Mouse (Mus musculus) spleen, postnatal 4 days (tissue): ENCODE results near the gene Trappc12.

Experiments used
- DNase-seq, 2 experiments: peaks; one replicate each; pipeline ENCODE4 v3.0.0; 2022; ENCODE audit warnings: low spot score in 2 of 2

Trappc12 gene

DNA sequence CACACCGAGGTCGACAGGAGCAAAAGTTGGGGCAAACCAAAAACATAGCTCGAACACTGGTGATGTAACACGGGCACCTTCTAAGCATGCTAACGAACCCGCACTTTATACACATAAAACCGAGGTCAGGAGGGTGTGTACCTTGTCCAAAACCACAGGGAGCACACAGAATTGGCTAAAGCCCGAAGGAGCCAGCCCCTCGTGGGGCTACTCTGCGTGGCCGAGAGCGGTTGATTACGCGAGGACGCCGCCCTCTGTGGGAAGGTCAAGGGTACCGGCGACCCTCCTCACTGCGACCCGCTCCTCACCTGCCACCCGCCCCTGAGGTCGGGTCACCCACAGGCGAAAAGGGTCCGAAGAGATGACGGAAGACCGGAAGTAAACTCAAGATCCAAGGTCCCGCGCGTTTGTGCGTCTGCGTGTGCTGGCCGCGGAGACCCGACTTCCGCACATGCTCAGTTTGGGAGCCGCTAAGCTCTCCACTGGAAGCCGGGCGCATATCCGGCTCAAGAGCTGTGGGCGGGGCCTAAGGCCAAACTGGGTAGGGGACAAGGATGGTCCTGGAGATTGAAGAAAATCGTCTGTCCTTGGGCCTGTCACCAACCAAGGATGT, at the start of gene Trappc12:
TSS of gene Trappc12 (minus strand) at position 452 of the 613 bp plus-strand sequence.
- peak; percentile 85 to 92 for DNase-seq

DNA sequence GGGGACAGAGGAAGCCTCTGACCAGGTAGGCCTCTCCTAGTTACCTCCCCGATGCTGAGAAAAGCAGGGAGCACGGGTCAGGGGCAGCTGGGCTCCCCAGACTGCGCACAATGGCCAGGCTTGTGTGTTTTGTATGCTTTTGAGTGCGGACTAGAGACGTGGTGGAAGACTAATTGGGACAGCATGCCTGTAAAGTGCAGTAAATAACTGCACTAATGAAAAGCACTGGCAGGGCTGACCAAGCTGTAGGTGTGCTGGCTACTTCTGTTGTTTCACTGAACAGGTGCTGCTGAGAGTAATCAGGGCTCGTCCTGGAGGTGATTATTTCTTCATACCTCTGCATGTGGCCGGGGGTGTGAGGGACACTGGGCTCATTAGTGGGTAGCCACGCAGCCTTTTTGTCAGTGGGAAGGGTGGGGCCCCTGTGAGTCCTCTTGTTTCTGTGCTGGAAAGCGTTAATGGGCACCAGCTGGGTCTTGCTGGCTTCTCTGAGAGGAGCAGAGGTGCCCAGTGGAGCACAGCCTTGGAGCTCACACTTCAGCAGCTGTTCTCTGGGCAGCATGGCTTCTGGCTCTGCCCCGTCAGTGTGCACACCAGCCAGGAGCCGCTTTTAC, 49.6 kb upstream of the Trappc12 start:
- DNase-seq: no peak

DNA sequence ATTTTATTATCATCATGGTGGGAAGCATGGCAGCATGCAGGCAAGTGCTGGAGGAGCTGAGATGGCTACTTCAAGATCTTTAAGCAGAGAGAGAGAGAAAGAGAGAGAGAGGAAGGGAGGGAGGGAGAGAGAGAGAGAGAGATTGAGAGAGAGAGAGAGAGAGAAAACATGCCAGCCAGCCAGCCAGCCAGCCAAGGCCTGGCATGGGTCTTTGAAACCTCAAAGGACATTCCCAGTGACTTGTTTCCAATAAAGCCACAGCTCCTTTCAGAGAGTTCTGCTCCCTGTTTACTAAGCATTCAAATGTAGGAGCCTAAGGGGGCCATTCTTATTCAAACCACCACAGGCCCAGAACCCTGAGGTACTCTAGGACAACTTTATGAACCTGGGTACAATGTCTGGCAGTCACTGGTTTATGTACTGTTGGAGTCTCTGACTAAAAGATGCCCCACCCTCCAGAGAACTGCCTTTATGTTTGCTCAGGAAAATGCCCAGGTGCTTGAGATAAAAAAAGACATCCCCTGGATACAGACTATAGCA, 46.7 kb upstream of the Trappc12 start:
- DNase-seq: no peak

DNA sequence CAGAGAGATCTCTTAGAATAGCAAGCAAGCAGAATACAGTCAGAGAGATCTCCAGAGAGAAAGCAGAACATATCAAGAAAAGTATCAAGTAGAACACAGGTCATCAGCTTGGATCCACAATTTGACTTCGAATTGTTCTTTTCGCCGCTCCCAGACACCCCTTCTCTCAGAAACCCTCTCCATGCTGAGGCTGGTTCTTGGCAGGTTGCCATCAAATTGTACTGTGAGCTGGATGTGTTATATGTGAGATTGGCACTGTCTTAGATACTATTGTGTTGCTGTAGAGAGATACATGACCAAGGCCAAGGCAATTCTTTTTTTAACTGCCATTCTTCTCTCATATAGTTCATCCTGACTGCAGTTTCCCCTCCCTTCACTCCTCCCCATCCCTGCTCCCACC, 44.8 kb upstream of the Trappc12 start:
- no peak for DNase-seq

DNA sequence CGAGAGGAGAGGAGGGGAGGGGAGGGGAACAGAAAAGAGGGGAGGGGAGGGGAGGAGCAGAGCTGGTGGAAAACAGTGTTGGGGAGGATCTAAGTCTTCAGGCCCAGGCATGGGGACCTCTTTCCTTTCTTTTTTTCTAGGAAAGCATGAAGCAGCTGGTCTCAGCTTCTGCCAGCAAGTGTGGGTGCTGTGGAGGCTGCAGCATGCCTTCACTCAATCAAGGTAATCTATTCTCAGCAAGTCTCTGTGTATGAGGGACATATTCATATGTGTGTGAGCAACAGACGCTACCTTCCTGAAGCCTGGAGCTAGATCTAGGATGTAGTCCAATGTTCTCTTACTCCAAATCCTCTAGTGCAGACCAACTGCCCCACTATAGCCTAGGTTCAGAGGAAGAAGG, 43.4 kb upstream of the Trappc12 start:
- DNase-seq: no peak

DNA sequence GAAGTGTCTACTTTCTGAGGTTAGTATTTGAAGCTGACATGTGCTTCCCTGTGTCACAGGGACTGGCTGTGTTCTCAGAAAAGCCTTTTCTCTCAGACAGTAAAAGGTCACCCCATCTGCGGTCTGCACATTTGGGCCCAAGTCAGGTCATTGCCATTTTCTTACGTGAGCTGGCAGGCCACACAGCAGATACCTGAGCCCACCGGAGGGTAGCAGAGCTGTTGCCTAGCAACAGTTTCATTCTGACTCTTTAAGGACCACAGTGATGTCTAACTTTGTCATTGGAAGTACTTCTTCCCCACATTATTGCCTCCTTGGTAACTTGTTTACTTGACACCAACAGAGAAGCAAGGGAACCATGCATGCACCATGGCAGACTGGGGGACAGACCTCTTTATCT, 42.3 kb upstream of the Trappc12 start:
- DNase-seq: no peak

DNA sequence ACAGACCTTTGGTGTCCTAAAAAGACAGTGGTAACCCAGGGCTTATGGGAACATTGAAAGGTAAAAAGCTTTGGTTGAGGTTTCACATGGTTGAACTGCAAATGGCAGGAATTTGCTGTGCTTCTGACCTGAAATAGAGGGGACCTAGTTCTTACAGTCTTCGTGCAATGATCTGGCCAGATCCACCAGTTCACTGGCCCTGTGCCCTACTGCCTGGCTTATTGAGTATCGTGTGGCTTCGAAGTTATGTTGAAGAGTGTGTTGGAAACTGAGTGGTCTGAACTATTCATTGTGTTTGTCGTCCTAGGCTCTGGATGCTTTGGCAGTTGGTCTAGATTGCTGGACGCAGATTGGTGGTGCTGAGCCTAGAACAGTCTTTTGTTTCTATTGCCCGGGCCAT, 36.0 kb upstream of the Trappc12 start:
- no peak for DNase-seq

DNA sequence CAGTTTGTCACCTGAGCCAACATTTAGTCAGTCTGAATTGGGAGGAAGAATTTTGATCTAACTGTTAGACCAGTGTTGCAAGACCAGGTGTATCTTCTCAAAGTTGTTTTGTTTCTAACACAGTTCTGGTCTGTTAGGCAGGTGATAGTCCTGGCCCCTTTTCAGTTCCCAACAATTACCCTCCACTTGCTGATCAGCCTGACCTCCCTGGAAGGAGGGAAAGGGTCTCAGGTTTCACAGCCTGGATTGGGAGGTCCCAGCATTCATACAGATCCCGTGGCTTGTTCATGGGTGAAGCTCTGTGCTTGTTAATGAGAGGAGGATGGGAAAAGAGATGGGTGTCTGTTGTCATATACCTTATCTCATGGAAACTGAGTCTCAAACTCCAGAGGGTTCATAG, 35.0 kb upstream of the Trappc12 start:
- DNase-seq: no peak

DNA sequence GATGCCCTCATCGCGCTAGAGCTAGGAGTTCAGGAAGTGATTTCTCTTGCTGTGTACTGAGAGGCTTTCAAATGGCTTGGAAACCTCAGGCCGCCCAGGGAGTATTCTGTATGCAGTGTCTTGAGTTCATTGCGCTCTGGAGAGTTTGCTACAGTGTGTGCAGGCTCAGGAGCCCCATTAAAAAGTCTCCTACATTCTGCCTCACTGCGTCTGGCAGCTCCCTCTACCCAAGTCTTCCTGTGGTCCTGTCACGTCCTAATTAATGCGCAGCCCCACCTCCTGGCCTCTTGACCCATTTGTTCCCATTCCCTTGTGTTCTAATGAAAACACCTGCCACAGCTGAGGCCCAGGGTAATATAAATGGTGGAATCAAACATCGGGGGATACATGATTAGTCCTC, 34.6 kb upstream of the Trappc12 start:
- no peak for DNase-seq

DNA sequence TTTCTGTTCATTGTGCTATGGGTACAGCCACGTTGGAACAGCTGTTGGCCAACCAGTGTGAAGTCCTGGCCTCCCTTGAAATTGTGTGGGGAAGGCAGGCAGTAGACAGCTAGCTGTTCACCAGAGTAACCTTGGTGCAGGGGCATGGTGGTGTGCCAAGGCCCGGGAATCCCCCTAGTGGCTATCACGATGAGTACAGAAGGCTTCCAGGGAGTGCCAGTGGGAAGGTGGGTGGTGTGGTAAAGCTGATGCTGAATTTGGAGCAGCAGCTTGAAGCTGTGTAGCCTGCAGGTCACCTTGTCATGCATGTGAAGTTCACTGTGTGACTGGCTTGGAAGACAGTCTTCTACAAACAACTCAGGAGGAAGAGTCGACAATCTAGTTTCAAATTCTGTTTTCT, 34.1 kb upstream of the Trappc12 start:
- no peak for DNase-seq

DNA sequence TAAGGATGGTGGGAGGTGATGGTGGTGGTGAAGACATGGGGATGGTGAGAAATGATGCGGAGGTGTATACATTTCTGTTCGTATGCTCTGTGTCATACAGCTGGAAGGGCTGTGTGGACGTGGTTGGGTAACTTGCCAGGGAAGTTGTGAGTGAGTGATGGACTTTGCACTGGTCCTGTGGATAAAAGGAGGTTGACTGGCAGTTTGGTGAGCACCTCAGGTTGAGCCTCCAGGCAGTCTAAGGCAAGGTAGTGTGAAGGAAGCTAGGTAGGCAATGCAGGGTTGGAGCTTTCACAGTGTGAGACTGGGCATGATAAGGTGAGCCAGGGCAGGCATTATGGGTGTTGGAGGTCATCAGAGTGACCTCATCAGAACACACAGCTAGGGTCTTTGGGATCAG, 32.4 kb upstream of the Trappc12 start:
- DNase-seq: no peak

DNA sequence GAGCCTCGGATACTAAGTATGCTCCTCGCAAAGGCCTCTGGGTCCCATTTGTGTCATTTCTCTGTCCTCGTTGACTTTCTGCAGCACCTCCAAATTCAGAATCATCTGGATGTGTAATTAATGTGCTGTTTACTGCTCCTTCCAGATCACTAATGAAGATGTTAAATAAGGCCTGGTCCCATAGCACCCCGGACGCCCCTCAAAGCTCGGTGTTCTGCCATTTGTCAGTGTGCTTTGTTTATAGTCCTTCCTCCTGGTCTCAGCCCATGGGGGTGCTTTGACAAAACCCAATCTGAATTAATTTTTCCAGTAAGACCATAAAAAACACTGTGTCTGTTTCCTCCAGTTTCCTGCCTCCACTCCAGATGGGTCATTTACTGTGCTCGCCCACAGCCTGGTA, 29.9 kb upstream of the Trappc12 start:
- no peak for DNase-seq

DNA sequence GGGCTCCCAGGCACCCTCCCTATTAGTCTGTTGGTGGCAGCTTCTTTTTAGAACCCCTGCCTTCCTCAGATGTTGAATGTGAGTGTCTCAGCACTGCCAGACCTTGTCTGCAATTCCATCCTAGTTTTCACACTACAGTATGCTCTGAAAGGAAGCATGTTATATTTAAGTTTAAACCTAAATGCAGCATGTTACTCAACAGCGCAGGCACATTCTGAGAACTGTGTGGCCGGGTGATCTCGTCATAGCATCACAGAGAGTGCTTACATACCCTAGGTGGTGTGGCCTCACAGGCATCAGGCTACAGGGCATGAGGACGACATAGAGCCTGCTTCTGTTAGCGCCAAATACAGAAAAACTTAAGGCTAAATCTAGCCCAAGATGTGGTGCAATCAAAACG, 25.4 kb upstream of the Trappc12 start:
- DNase-seq: no peak

DNA sequence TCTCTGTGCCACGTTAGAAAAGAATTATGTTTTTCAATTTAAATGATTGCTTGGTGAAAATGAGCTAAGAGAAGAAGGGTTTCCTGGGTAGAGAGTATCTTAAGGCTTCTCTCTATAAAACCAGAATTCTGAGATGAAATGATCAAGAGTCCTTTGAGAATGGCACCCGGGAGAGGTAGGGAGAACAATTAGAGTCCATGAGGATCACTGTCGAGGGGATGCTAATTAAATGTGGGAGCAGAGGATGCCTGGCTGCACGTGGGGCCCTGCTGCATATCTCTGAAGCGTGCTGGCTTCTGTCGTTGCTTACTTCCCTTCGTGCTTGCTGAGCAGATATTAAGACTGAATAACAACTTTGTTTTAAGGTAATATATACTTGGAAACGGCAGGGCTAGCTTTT, 24.8 kb upstream of the Trappc12 start:
- no peak for DNase-seq

DNA sequence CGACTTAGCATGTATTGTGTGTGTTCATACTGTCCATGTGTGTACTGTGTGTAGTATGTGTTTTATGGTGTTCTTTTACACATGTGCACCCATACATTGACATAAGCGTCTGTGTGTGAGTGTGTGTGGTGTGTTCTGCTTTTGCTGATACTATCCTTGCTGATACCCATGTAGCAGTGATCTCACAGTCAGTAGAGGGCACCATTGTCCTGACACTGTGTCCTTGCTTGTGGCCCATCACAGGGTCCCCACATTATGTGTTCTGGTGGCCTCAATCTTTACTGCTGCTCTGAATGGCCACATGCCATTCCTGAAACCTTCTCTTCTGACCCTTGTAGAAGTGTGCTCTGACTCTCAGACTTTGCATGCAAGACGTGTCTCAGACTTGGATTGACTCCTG, 23.5 kb upstream of the Trappc12 start:
- DNase-seq: no peak

DNA sequence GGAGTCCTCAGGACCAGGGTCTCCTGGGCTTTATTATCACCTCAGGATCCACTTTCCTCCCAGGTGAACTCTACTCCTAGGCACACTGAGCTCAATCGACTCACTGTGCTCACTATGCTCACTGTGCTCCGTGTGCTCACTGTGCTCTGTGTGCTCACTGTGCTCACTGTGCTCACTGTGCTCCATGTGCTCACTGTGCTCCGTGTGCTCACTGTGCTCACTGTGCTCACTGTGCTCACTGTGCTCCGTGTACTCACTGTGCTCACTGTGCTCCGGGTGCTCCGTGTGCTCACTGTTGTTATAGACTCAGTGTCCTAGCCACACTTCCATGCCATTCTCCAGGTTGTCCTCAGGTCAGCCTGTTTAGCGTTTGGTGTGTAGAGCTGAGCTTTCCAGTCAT, 19.7 kb upstream of the Trappc12 start:
- DNase-seq: no peak

DNA sequence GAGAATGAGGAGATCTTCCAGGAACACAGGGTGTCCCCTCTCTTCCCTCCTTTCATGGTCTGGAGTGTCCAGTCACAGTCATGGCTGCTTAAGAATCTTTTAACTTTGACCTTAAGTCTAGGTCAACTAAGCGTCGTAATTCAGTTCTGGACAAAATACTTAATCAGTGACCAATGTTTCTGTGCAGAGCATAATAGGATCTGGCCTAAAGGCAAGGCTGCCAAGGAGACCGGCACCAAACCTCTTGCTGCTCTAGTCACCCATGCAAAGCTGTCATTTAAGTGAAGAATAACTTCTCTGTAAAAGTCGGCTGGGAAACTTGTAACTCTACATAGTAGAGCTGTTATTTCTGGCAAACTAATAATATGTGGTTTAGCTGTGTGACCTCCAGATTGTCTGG, 5.7 kb upstream of the Trappc12 start:
- DNase-seq: no peak

DNA sequence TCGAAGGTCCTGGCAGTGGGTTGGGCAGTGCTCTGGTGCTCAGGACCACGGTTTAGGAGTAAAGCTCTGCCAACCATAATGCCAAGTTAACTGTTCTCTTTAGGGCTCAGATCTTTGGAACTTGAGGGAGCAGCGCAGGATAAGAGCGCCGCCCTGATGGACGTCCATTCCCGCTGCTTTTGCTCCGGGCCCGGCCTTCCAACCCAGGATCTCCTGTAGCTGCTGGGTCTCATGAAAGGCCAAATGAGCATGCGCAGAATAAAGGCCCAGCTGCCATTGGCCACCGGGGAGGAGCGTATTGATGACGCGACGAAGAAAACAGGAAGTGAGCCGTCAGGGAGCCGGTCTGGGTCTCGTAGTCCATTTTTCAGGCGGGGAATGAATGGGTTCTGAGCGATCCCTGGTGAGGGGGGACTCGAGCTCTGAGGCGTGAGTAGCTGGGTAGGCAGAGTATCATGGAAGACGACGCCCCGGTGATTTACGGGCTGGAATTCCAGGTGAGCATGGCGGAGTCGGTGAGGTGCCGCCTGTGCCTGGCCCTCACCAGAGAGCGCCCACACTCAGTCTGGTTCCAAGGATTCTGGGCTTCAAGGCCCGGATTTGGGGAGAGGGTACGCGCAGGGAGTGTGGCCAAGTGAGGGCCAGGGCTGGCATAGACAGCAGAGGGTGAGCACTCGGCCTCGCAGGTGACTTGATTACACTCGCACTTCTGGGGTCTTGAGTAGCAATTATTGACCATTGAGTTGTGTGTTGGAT, 1.4 kb upstream of the Trappc12 start, which contains the start of gene Eipr1:
TSS of gene Eipr1 (plus strand) at position 296 of the 756 bp plus-strand sequence.
- DNase-seq: peak; percentile 87 to 90

DNA sequence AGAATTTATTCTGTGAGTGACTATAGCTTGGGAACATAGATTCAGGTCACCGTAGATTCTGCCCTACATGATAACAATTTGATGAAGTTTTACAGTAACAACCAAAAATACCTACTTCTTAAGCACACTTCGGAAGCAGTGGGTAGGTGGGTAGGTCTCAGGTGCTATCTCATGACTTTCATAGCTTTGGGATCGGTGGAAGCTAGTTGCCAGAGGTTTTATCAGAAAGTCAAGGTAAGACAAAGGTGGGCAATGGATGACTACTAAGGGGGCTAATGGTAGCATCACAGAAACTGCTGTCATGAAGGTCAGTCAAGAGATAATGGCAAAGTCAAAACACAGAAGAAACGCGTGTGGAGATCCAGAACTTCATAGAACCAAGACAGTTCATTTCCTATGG, 604 bp upstream of the Trappc12 start:
- no peak for DNase-seq

DNA sequence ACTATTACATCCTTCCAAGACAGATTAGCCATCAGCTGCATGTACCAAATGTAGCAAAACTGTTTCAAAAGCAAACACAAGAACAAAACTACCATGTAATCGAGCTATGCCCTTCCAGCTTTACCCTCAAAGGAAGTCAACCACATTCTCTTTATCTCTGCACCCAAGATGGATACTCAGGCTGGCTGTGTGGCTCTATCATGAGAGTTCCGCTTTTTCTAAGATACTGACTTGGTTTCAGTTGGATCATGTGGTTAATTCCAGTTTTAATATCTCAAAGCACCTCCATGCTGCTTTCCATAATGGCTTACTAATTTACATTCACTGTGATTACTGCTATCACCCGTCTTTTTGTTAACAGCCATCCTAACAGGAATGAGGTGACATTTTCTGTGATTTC, 6.9 kb downstream of the Trappc12 start:
- no peak for DNase-seq

DNA sequence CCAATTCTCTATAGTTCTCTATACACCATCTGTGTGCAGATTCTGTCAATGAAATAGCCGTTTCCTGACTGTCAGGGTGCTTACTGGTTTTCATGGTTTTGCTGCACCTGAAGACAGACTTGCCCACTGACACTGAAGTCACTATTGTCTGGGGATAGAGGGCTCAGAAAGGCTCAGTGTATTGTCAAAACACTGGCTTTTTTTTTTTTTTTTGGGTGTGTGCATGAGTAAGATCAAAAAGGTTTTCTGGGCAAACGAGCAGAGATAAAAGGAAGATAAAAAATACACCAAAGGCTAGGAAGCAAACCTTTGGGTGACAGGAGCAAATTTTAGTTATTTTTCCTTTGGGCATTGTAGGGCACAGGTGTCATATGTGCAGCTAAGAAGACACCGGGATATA, 15.0 kb downstream of the Trappc12 start:
- no peak for DNase-seq

DNA sequence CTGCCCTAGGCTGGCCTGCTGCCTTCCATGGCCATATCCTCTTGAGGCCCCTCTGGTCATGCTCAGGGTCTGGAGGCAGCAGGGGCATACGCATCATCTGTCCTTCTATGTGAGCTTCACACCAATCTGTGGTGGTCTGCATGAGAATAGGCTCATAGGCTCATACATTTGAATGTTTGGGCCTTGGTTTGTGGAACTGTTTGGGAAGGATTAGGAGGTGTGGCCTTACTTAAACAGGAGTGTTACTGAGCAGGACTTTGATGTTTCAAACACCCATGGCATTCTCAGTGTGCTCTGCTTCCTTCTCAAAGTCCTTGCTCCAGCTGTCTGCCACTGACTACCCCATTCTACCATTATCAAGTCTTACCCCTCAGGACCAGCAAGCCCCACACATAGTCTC, 16.0 kb downstream of the Trappc12 start:
- DNase-seq: no peak
